Mouse (Mus musculus) thymus, adult 2 months (tissue): Measurements from ENCODE around the gene R3hdm4.

ENCODE experiments used
- CTCF ChIP-seq: fragments of 200-500 bp; IDR thresholded peaks from 2 replicates; pipeline ENCODE4 v1.5.1; 2012; ENCODE audit warnings: mild to moderate bottlenecking, control low read depth, low read length, moderate library complexity, borderline replicate concordance; ENCODE audit not compliant: control insufficient read depth, poor library complexity, insufficient read depth; ENCODE audit errors: extremely low read depth
- POLR2A ChIP-seq: fragments of 200-500 bp; IDR thresholded peaks from 2 replicates; pipeline ENCODE4 v1.6.1; 2012; ENCODE audit warnings: mild to moderate bottlenecking, low read length, control low read depth, moderate library complexity; ENCODE audit not compliant: control insufficient read depth, poor library complexity, insufficient read depth; ENCODE audit errors: extremely low read depth

GRCm38 (mm10) chr10:79886054-79886453, 35.0 kb downstream of the R3hdm4 start, which contains the start of gene Elane:
- no peak for TF ChIP-seq CTCF
- no peak for TF ChIP-seq POLR2A
